Mouse (Mus musculus) kidney, postnatal 36 days (tissue): Measurements from ENCODE around the gene Spata31.

Experiments used
- DNase-seq, 2 experiments: peaks; one replicate each; pipeline ENCODE4 v3.0.0; 2021 to 2022; ENCODE audit warnings: mixed read lengths in 2 of 2

The Spata31 gene

GRCm38 (mm10) chr13:64917191-64917590, at the start of gene Spata31:
Spata31 (plus strand) TSS chr13:64917406.
- DNase-seq: no peak

- no peak for DNase-seq
Measured at GRCm38 (mm10) chr13:64903132-64903531, 14.1 kb upstream of the Spata31 start.

- DNase-seq: peak in 1 of 2 experiments; percentile 38
Measured at GRCm38 (mm10) chr13:64903585-64904208, 13.5 kb upstream of the Spata31 start, which contains the start of gene Cntnap3. Cntnap3 (minus strand) TSS chr13:64903955.
